Mouse (Mus musculus) lung, adult 2 months (tissue): ENCODE measurements around the gene Fam198b.

ENCODE experiments used
- CTCF ChIP-seq: fragments of 200-500 bp; IDR thresholded peaks from 2 replicates; pipeline ENCODE4 v1.5.1; 2011; ENCODE audit warnings: mild to moderate bottlenecking, low read length, control low read depth; ENCODE audit not compliant: insufficient read depth
- POLR2A ChIP-seq: fragments of 200-500 bp; IDR thresholded peaks from 2 replicates; pipeline ENCODE4 v1.6.1; 2011; ENCODE audit warnings: low read depth, mild to moderate bottlenecking, control low read depth, low read length, borderline replicate concordance; ENCODE audit errors: extremely low read depth

DNA sequence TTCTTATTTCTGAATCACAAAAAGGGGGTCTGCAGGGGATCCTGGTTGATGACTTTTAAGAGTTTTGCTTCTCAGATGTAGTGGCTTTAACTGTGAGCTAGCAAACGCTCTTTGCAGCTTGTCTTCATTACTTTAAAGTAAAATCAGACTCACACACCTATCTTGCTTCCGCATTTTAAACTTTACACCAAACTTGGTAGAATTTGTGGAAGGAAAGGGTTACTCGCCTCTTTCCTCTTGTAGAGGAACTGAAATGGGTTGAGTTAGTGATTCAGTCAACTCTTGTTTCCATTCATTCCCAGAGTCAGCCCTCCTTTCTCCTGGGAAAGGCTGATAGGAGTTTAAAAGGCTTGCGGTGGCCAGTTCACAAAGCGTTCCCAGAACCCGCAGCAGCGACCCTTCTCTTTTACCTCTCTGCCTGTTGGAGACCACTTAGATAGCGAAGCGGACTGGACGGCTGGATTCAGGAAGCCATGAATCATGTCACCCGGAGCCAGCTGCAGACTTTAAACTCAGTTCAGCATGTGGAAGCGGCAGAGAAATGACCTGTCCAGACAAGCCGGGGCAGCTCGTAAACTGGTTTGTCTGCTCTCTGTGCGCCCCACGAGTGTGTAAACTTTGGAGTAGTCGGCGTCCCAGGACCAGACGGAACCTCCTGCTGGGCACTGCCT, 1.5 kb downstream of the Fam198b start:
- TF ChIP-seq POLR2A (peak; percentile 43; the same call in 1 of the 2 replicates), CTCF (no peak)
